Mouse (Mus musculus) granulocyte monocyte progenitor cell, adult 5-6 weeks (primary cell): Measurements from ENCODE around the gene Ppp1r14b. TPM values are rescaled to one million over a fixed set of nuclear protein-coding genes. Genes with fewer than 3 reads are reported as not detected.

Source experiments
- total RNA-seq, 2 experiments: library from RNA; stranded (forward) in 1 of 2; stranded (reverse) in 1 of 2; fragments of 200-712, 200-1000 nt in 1 of 2; fragments of >200 nt in 1 of 2; fragmentation: Nextera tagmentation in 1 of 2; gene quantifications; 2 replicates each; pipeline ENCODE4 v1.2.3; 2014 to 2017

The Ppp1r14b gene
- total RNA-seq, 2 experiments from 2014 or later = 94.5 to 194 TPM

Other genes with a start within 250 kb of the Ppp1r14b start
- gene Rps6ka4, start 134.3 kb upstream of the Ppp1r14b start, total RNA-seq (2014; fragmentation: Nextera tagmentation) = 2.8 and 13.3 TPM in 2 replicates
- gene Rps6ka4, start 134.3 kb upstream of the Ppp1r14b start, total RNA-seq (2017) = 3.9 and 8.1 TPM in 2 replicates
- gene Ccdc88b, start 116.8 kb upstream of the Ppp1r14b start, total RNA-seq (2014; fragmentation: Nextera tagmentation) = 17.8 and 22.6 TPM in 2 replicates
- gene Ccdc88b, start 116.8 kb upstream of the Ppp1r14b start, total RNA-seq (2017) = 53.1 and 58.0 TPM in 2 replicates
- 149 and 152 TPM in 2 replicates for gene Trmt112, start 65.3 kb upstream of the Ppp1r14b start, total RNA-seq (2014; fragmentation: Nextera tagmentation)
- gene Trmt112, start 65.3 kb upstream of the Ppp1r14b start, total RNA-seq (2017) = 156 and 160 TPM in 2 replicates
- 352 and 419 TPM in 2 replicates for gene Prdx5, start 64.9 kb upstream of the Ppp1r14b start, total RNA-seq (2014; fragmentation: Nextera tagmentation)
- 522 and 534 TPM in 2 replicates for gene Prdx5, start 64.9 kb upstream of the Ppp1r14b start, total RNA-seq (2017)
- 10.7 and 29.3 TPM in 2 replicates for gene Esrra, start 53.2 kb upstream of the Ppp1r14b start, total RNA-seq (2014; fragmentation: Nextera tagmentation)
- 15.5 and 18.6 TPM in 2 replicates for gene Esrra, start 53.2 kb upstream of the Ppp1r14b start, total RNA-seq (2017)
- 3.0 TPM in 1 of 2 replicates, not detected in the other for gene Catsperz, start 49.6 kb upstream of the Ppp1r14b start, total RNA-seq (2014; fragmentation: Nextera tagmentation)
- gene Catsperz, start 49.6 kb upstream of the Ppp1r14b start, total RNA-seq (2017) = 2.8 and 4.5 TPM in 2 replicates
- gene Kcnk4, start 40.5 kb upstream of the Ppp1r14b start, total RNA-seq (2014; fragmentation: Nextera tagmentation) = not detected in 2 replicates
- not detected in 2 replicates for gene Kcnk4, start 40.5 kb upstream of the Ppp1r14b start, total RNA-seq (2017)
- gene Bad, start 33.1 kb upstream of the Ppp1r14b start, total RNA-seq (2014; fragmentation: Nextera tagmentation) = 26.7 and 34.5 TPM in 2 replicates
- gene Bad, start 33.1 kb upstream of the Ppp1r14b start, total RNA-seq (2017) = 48.8 and 69.0 TPM in 2 replicates
- 15.0 and 18.5 TPM in 2 replicates for gene Gpr137, start 32.5 kb upstream of the Ppp1r14b start, total RNA-seq (2014; fragmentation: Nextera tagmentation)
- 14.9 and 15.8 TPM in 2 replicates for gene Gpr137, start 32.5 kb upstream of the Ppp1r14b start, total RNA-seq (2017)
- 8.0 and 14.6 TPM in 2 replicates for gene Plcb3, start 1.5 kb downstream of the Ppp1r14b start, total RNA-seq (2014; fragmentation: Nextera tagmentation)
- 7.1 and 10.9 TPM in 2 replicates for gene Plcb3, start 1.5 kb downstream of the Ppp1r14b start, total RNA-seq (2017)
- 98.9 and 160 TPM in 2 replicates for gene Fkbp2, start 5.5 kb downstream of the Ppp1r14b start, total RNA-seq (2014; fragmentation: Nextera tagmentation)
- 173 and 197 TPM in 2 replicates for gene Fkbp2, start 5.5 kb downstream of the Ppp1r14b start, total RNA-seq (2017)
- 27.6 and 35.2 TPM in 2 replicates for gene Vegfb, start 12.7 kb downstream of the Ppp1r14b start, total RNA-seq (2014; fragmentation: Nextera tagmentation)
- 6.2 and 7.4 TPM in 2 replicates for gene Vegfb, start 12.7 kb downstream of the Ppp1r14b start, total RNA-seq (2017)
- 6.4 and 16.5 TPM in 2 replicates for gene Dnajc4, start 17.6 kb downstream of the Ppp1r14b start, total RNA-seq (2014; fragmentation: Nextera tagmentation)
- gene Dnajc4, start 17.6 kb downstream of the Ppp1r14b start, total RNA-seq (2017) = 7.9 and 11.8 TPM in 2 replicates
- gene Nudt22, start 21.1 kb downstream of the Ppp1r14b start, total RNA-seq (2014; fragmentation: Nextera tagmentation) = 8.5 and 14.4 TPM in 2 replicates
- 3.4 and 14.5 TPM in 2 replicates for gene Nudt22, start 21.1 kb downstream of the Ppp1r14b start, total RNA-seq (2017)
- gene Trpt1, start 21.2 kb downstream of the Ppp1r14b start, total RNA-seq (2014; fragmentation: Nextera tagmentation) = 3.0 TPM in 1 of 2 replicates, not detected in the other
- 0.21 and 0.60 TPM in 2 replicates for gene Trpt1, start 21.2 kb downstream of the Ppp1r14b start, total RNA-seq (2017)
- 103 and 119 TPM in 2 replicates for gene Fermt3, start 44.5 kb downstream of the Ppp1r14b start, total RNA-seq (2014; fragmentation: Nextera tagmentation)
- gene Fermt3, start 44.5 kb downstream of the Ppp1r14b start, total RNA-seq (2017) = 182 and 230 TPM in 2 replicates
- gene Stip1, start 65.0 kb downstream of the Ppp1r14b start, total RNA-seq (2014; fragmentation: Nextera tagmentation) = 162 and 187 TPM in 2 replicates
- 246 and 270 TPM in 2 replicates for gene Stip1, start 65.0 kb downstream of the Ppp1r14b start, total RNA-seq (2017)
- gene Macrod1, start 81.8 kb downstream of the Ppp1r14b start, total RNA-seq (2014; fragmentation: Nextera tagmentation) = 7.8 and 13.6 TPM in 2 replicates
- 4.5 and 6.3 TPM in 2 replicates for gene Macrod1, start 81.8 kb downstream of the Ppp1r14b start, total RNA-seq (2017)
- not detected in 2 replicates for gene Flrt1, start 130.8 kb downstream of the Ppp1r14b start, total RNA-seq (2014; fragmentation: Nextera tagmentation)
- not detected in 2 replicates for gene Flrt1, start 130.8 kb downstream of the Ppp1r14b start, total RNA-seq (2017)
- 61.0 and 61.2 TPM in 2 replicates for gene Otub1, start 231.3 kb downstream of the Ppp1r14b start, total RNA-seq (2014; fragmentation: Nextera tagmentation)
- gene Otub1, start 231.3 kb downstream of the Ppp1r14b start, total RNA-seq (2017) = 63.0 and 69.0 TPM in 2 replicates
- gene Cox8a, start 242.6 kb downstream of the Ppp1r14b start, total RNA-seq (2014; fragmentation: Nextera tagmentation) = 854 and 878 TPM in 2 replicates
- 563 and 615 TPM in 2 replicates for gene Cox8a, start 242.6 kb downstream of the Ppp1r14b start, total RNA-seq (2017)